Mouse (Mus musculus) liver, postnatal 0 days (tissue): ENCODE data around the gene Gdf10.
A peak's percentile ranks its signal among the peaks of the same experiment; 100 is the strongest.

ENCODE experiments used
- CTCF ChIP-seq: sonication (generic); IDR thresholded peaks from 2 replicates; pipeline ENCODE4 v1.5.1; 2016; ENCODE audit warnings: antibody characterized with exemption, low read depth
- EP300 ChIP-seq: IDR thresholded peaks from 2 replicates; pipeline ENCODE4 v1.6.1; 2016; ENCODE audit warnings: antibody characterized with exemption, low read depth, mild to moderate bottlenecking

GRCm38 (mm10) chr14:33952233-33952981 is 29.0 kb downstream of the Gdf10 start:
- peak; percentile 19; the same call in 1 of the 2 replicates for TF ChIP-seq CTCF
- TF ChIP-seq EP300, result no peak
